Mouse (Mus musculus) megakaryocyte, embryonic 14.5 days (primary cell): ENCODE measurements around the gene Rnf11. TPM values are rescaled to one million over a fixed set of nuclear protein-coding genes. Genes with fewer than 3 reads are reported as not detected.
"Not testable (repeated sequence)": the region's sequence is repeated elsewhere in the genome, so short reads cannot be mapped to it uniquely, and the experiment has no call there.

ENCODE experiments used
- H3K27me3 ChIP-seq: replicated peaks from 2 replicates; pipeline ENCODE3; 2012; ENCODE audit warnings: inconsistent platforms
- H3K36me3 ChIP-seq: replicated peaks from 2 replicates; pipeline ENCODE3; 2012; ENCODE audit warnings: low read length, inconsistent platforms, mixed read lengths
- H3K4me1 ChIP-seq: 2 replicates; pipeline ENCODE4 v1.6.1; 2012; ENCODE audit warnings: inconsistent platforms
- H3K4me3 ChIP-seq: replicated peaks from 2 replicates; pipeline ENCODE3; 2012; ENCODE audit warnings: moderate library complexity, mild to moderate bottlenecking, inconsistent platforms
- H3K9me3 ChIP-seq: 2 replicates; pipeline ENCODE4 v1.6.1; 2012; ENCODE audit warnings: inconsistent platforms
- FLI1 ChIP-seq: IDR thresholded peaks from 2 replicates; pipeline ENCODE4 v1.6.1; 2012; ENCODE audit warnings: low read length, inconsistent platforms, mixed read lengths
- GATA1 ChIP-seq: IDR thresholded peaks from 3 replicates; pipeline ENCODE4 v1.6.1; 2012; ENCODE audit warnings: mixed read lengths, low read length, inconsistent platforms, borderline replicate concordance
- polyA plus RNA-seq: library from polyadenylated mRNA; stranded (reverse); fragments of >175 nt; gene quantifications from 2 replicates; pipeline ENCODE4 v1.2.3, GENCODE M21; 2012; ENCODE audit warnings: low replicate concordance; ENCODE audit not compliant: insufficient read depth

Rnf11 gene
- polyA plus RNA-seq, 1 experiment = 38.6 TPM

GRCm38 (mm10) chr4:109406486-109407175, 77.9 kb downstream of the Rnf11 start, which contains the start of gene Ttc39a:
Ttc39a (plus strand) TSS chr4:109406623.
- Histone ChIP-seq H3K27me3 (peaks cover 56% of the 10 kb centered on the region), H3K9me3 (no peaks in the 10 kb centered on the region), H3K36me3 (no peaks in the 10 kb centered on the region), H3K4me1 (peaks cover 63% of the 10 kb centered on the region), H3K4me3 (peak within 1 kb of the TSS; percentile 91)
- TF ChIP-seq GATA1 (no peak), FLI1 (no peak)

- Histone ChIP-seq H3K4me1 (peaks cover 57% of the 10 kb centered on the region), H3K27me3 (peaks cover 55% of the 10 kb centered on the region)
- TF ChIP-seq GATA1 (no peak), FLI1 (no peak)
These were observed 78.5 kb downstream of the Rnf11 start for GRCm38 (mm10) chr4:109406054-109406485.

DNA sequence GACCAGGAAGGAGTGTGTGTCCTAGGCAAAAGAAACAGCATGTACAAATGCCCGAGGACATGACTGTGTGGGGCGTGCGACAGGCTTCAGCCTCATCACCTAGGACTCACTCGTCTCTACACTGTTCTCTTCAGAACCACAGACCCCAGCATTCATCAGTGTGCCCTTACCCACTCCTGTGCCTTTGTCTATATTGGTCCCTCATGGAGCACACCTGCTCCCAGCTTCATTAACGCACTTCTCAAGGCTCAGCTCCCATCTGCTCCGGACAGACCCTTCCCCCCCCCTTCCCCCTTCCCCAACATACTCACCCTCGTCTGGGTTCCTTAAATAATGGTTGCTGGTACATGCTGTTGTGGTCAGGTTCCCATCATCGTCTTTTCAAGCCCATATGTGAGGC, 79.1 kb downstream of the Rnf11 start:
- H3K4me1 ChIP-seq = peaks cover 51% of the 10 kb centered on the region
- no peaks in the 10 kb centered on the region for H3K9me3 ChIP-seq
- no peak overlapping the region for H3K4me3 ChIP-seq
- H3K36me3 ChIP-seq = no peaks in the 10 kb centered on the region
- TF ChIP-seq FLI1 (no peak), GATA1 (no peak)
- H3K27me3 ChIP-seq = peaks cover 52% of the 10 kb centered on the region

More at GRCm38 (mm10) chr4:109406054-109406485, 78.5 kb downstream of the Rnf11 start:
- Histone ChIP-seq H3K4me3 (peak overlapping the region; percentile 91), H3K36me3 (no peaks in the 10 kb centered on the region), H3K9me3 (no peaks in the 10 kb centered on the region)

GRCm38 (mm10) chr4:109404908-109405307, 79.6 kb downstream of the Rnf11 start:
- H3K4me1 ChIP-seq = peaks cover 46% of the 10 kb centered on the region
- not testable (repeated sequence) for H3K4me3 ChIP-seq, H3K36me3 ChIP-seq, H3K9me3 ChIP-seq
- peaks cover 50% of the 10 kb centered on the region for H3K27me3 ChIP-seq

DNA sequence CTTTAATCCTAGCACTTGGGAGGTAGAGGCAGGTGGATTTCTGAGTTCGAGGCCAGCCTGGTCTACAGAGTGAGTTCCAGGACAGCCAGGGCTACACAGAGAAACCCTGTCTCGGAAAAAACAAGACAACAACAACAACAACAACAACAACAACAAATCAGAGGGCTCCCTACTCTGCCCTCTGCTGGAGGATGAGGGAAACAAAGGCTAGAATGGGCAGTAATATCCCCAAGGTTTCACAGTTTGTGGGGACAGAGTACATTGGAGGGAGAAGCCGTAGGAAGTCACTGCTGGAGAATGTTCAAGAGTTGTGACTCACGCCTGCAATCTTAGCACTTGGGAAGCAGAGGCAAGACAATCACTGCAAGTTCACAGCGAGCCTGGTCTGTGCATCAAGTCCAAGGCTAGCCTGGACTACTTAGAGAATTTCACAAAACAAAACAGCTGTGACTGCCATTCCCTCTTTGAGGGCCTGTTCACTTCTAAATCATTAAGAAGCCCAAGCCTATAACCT, 83.3 kb downstream of the Rnf11 start:
- Histone ChIP-seq H3K36me3 (no peaks in the 10 kb centered on the region), H3K9me3 (no peaks in the 10 kb centered on the region), H3K4me1 (peaks cover 25% of the 10 kb centered on the region), H3K27me3 (peaks cover 22% of the 10 kb centered on the region), H3K4me3 (no peak overlapping the region)
- TF ChIP-seq FLI1 = no peak
- TF ChIP-seq GATA1 = no peak

Other genes starting within 250 kb of the Rnf11 start
- gene Eps15, start 204.5 kb downstream of the Rnf11 start, polyA plus RNA-seq = 5.4 and 13.3 TPM in 2 replicates
- 0.27 TPM in 1 of 2 replicates, not detected in the other for gene Ttc39a, start 78.1 kb downstream of the Rnf11 start, polyA plus RNA-seq
- not detected in 2 replicates for gene 4930522H14Rik, start 46.6 kb upstream of the Rnf11 start, polyA plus RNA-seq
- gene Cdkn2c, start 182.5 kb upstream of the Rnf11 start, polyA plus RNA-seq = 1.6 TPM in 1 of 2 replicates, not detected in the other
- gene Faf1, start 191.9 kb upstream of the Rnf11 start, polyA plus RNA-seq = 2.0 and 3.4 TPM in 2 replicates